Mouse (Mus musculus) retina, embryonic 14.5 days (tissue): ENCODE measurements around the gene Slc16a14.
"Not testable (repeated sequence)": the region's sequence is repeated elsewhere in the genome, so short reads cannot be mapped to it uniquely, and the experiment has no call there.

Source experiments
- DNase-seq: peaks from one replicate; pipeline ENCODE4 v3.0.0-alpha.2; 2015; ENCODE audit warnings: low spot score

The Slc16a14 gene

DNA sequence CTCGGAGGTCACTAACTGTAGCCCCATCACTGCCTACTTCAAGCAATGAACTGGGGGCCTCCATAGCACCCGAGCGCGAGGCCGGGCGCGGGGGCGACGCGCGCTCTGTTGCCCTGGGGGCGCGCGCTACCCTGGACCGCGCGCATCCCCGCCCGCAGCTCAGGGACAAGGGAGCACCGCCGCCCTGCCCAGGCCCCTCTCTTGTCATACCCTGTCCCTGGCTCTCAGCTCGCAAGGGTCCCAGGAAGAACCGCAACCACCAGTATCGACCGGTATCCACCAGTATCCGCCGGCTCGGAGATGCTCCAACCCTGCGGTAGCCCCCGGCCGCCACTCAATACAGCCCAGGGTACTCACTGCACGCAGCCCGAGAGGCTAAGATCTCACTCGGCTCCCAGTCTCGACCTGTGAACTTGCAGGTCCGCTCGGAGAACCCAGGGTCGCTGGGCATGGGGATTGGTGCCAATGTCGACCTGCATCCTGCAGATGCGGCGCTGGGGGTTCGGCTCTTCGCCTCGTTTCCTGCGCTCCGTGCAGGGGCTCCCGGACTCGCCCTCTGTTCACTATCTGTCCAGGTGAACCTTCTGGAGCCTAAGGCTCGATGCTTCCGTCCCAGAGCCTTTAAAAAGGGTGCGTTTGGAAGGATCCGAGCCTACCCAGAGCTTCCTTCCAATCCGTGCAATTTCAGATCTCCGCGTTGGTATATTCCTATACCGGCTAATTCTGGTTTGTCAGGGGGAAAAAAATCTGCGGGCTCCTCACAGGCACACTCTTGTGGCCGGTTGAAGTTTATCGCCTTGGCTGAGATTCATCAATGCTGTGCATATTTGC is at the start of gene Slc16a14:
TSS of gene Slc16a14 (minus strand) at position 632 of the 831 bp plus-strand sequence.
- DNase-seq, result peak; percentile 83

DNA sequence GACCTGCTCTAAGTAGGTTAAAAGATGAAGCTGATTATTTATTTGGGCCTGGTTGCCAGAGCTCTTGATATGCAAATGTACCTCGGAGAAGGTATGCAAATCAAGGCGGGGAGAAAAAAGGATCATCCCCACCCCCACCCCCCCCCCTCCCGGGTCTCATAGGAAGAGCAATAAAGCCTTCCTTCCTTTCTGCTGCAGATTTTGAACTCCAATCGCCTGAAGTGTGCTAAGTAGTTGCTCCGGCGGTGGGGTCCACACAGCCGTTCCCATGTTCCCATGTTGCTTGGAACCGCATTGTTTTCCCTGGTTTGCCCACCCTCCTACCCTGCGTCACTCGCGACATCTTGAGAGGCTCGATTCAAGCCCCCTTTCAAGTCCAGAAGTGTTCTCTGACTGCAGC is 26.8 kb upstream of the Slc16a14 start:
- DNase-seq, result peak; percentile 16

DNA sequence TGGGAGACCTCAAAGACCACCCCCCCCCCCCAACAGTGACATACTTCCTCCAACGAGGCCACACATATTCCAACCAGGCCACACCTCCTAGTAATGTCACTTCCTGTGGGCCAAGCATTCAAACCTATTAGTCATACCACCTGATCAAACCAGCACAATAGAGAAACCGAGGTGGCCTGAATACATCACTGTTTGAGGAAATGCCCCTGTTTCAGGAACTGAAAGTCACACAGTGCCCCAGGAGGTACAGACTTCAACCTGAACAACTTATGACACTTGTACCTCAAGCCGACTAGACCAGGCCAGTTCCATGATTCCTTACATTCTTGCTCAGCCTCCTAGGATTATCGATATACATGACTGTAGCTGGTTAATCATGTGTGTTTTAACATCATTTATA is 22.8 kb upstream of the Slc16a14 start:
- not testable (repeated sequence) for DNase-seq

DNA sequence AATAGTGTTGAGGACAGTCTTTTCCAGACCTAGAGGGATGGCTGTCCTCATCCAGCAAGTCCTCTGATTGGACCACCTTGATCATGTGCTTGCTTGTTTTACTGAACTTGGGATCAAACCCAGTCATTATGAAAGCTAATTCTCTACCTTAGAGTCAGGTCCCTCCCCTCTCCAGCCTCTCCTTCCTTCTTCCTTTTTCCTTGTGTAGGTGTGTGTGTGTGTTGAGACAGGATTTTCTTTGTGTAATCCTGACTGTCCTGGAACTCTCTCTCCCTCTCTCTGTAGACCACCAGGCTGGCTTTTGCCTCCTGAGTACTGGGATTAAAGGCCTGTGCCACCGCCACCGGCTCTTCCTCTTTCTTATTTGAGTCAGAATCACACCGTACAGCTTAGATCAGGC is 21.8 kb upstream of the Slc16a14 start:
- not testable (repeated sequence) for DNase-seq

DNA sequence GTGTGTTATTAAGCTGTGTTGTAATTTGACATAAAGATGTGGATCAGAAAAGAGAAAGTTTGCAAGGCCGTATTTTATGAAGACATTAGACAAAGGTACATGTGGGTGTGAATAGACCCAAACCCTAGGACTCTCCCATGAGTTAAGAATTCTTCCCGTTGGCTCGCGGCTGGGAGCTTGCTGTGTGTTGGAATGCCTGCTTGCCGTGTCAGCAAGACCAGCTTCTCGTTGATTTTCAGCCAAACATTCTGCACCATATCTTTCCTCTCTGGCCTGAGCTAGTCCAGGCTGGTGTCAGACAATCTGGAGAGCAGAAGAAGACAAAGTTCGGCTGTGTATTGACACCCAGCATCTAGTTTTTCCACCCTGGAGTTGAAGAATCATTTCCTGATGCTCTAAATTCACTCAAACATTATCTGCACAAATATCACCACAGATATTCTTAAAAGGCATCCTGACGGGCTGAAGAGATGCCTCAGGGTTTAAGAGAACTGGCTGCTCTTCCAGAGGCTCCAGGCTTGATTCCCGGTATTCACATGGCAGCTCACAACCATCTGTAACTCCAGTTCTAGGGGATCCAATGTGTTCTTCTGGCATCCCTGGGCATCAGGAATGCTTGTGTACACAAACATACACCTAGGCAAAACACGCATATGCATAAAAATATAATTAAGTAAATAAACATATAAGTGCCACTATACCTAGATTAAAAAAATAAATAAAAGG is 17.7 kb upstream of the Slc16a14 start:
- no peak for DNase-seq

DNA sequence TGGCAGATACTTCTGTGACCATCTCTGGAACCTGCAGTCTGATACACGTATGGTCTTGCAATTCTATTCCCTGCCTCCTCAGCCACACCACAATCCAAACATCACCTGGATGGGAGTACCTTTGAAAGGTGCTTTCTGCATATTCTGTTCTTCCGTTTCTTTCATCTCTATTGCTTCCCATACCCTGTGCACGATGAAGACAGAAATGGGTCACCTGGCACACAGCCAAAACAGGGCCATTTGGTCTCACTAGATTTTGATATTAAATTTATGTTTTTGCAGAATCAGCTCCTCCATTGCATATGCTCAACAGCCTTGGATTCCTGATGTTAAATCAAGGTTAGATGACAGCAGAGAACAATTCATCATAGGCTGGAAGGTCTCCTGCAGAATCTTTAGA is 16.6 kb upstream of the Slc16a14 start:
- no peak for DNase-seq

DNA sequence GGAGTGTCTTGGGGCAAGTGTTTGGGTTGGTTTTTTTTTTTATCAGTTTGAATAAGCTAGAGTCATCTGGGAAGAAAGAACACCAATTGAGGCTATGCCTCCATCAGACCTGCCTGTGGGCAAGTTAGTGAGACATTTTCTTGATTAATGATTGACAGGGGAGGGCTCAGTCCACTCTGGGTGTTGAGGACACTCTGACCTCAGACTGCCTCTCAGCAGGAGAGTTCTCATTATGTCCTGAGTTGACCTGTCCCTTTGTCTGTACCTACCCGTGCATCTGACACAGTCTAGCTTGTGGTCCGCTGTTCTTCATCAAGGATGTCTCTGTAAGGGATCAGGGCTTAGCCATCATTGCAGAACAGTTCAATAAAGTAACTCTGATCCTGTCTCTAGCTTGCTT is 12.5 kb upstream of the Slc16a14 start:
- no peak for DNase-seq

DNA sequence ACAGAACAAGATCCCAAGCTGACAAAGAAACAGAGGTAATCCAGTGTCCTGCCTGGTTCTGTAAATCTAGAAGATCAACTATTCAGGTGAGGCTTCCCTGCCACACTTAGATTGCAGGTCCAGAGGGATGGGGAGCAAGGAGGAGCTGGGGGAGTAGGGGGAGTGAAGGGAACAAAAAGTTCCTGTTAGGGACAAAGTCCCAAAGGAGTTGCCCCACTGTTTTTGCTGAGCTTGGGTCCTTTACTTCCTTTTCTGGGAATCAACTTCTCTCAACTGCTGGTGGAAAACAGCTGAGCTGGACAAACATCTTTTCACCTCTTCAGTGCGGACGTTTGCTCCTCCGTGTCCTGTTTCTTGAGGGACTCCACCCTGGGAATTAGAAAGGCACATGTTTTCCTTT is 11.0 kb upstream of the Slc16a14 start:
- DNase-seq, result no peak

DNA sequence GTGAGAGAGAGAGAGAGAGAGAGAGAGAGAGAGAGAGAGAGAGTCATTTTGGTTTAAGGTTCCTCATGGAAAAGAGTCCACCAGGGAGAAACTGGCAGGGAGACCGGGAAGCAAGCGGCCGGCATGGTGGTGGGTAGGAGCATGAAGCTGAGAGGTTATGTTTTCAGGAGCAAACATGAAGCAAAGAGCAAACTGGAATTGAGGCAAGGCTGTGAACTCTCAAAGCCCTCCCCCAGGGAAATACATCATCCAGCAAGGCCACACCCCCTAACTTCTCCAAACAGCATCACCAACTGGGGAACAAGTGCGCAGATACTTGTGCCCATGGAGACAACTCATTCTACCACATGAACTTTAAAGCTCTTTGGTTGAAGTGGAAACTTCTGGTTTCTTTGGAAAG is 8.6 kb upstream of the Slc16a14 start:
- no peak for DNase-seq

DNA sequence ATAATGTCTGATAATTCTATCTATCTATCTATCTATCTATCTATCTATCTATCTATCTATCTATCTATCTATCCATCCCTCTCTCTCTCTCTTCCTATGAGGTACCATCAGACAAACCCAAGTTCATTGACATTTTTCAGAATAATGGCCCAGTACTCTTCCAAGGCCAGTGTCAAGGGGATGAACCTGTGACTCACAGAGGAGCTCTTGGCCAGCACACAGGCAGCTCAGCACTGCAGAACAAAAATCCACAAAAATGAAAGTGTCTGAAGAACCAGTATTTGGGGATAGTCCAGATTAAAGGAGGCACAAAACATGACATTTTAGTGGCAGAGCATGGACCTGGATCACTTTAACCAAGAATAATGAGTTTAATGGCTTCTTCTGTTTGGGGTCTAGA is 7.7 kb upstream of the Slc16a14 start:
- no peak for DNase-seq

DNA sequence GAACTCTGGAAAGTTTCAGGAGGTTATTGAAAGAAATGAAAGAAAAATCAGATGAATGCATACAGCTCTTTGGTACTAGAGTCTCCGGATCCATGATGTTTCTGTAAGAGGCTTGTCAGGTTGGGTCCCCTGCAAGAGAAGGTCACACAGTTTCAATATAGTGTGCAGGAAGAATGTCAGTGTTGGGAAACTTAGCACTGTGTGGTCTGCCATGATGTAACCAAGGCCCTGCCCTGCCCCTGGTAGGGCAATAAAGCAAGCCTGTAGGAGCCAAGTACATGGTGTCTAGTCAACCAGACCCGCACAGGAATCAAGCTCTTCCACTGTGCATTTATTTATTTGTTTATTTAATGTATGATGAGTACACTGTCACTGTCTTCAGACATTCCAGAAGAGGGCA is 5.4 kb upstream of the Slc16a14 start:
- DNase-seq, result no peak

DNA sequence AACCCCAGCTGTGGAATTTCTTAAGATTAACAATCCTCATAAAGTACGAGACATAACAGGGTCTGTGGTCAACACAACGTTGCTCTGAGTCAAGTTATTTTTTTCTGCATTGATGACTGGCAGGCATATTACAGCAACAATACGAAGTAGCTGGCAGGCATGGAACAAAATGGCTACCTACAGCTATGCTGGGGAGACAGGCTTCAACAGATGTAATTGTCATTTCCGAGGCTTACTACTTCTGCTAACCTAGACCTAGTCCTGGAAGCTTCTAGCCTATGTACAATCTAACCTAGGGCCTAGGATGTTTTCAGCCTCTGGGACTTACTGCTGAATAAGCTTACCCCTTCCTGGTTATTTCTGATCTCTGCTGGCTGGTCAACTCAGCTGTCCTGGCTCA is 4.5 kb upstream of the Slc16a14 start:
- DNase-seq, result no peak

DNA sequence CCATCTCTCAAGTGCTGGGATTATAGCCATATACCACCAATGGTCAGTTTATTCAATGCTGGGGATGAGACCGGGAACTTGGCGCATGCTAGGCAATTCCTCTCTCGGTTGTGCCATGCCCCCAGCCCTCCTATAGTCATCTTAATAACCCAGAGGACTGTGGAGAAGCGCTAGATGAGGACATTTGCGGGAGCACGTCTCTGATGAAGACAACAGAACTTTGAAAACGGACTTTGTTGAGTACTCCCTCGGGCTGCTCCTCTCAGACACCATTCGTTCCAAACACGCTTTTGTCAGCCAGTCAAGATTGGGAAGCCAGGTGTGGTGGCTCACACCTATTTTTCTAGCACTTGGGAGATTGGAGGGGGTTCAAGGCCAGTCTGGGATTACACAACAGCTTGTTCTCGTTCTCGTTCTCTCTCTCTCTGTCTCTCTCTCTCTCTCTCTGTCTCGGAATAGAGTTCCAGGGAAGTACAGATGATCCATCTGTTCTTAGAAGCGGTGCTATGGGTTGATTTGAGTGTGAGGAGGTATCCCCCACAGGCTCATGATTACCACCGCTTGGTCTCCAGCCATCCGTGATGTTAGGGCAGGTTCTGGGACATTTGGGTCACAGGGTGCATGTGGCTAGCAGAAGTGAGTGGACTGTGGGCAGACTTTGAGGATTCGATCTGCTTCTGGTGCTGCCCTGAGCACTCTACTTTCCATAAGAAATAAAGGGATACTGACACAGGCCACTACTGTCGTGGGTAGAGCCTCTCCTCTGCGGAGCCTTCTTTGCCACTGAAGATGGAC is 2.0 kb upstream of the Slc16a14 start:
- no peak for DNase-seq

DNA sequence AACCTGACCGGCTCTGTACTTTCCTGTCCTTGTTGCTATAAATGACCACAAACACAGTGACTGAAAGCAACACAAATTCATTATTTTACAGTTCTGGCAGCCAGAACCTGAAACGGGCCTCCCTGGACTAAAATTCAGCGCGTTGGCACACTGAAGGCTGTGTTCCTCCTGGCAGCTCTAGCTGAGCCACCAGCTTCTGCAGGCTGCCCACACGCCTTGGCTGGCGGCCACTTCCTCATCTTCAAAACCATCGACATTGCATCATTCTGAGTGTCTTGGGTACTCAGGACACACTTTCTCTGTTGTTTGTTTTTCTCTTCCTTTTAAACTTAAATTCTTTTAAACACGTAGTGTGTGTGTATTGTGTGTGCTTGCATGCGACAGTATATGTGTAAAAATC is 734 bp upstream of the Slc16a14 start:
- no peak for DNase-seq

DNA sequence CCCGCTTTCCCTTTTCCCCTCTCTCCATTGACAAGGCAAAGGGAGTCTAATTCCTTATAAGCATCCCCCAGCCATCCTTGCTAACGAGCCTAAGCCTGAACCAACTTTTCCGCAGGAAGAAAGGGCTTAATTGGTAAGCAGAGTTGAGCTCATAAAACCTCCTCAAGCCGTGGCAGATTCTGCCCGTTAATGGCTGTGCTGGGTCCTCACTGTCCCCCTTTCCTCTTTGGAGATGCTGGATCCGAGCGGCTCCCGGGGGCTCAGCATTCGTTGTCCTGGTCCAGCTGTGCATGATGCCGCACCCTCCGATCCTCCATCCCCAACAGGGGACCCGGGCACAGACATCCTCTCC is 807 bp downstream of the Slc16a14 start:
- DNase-seq, result no peak

DNA sequence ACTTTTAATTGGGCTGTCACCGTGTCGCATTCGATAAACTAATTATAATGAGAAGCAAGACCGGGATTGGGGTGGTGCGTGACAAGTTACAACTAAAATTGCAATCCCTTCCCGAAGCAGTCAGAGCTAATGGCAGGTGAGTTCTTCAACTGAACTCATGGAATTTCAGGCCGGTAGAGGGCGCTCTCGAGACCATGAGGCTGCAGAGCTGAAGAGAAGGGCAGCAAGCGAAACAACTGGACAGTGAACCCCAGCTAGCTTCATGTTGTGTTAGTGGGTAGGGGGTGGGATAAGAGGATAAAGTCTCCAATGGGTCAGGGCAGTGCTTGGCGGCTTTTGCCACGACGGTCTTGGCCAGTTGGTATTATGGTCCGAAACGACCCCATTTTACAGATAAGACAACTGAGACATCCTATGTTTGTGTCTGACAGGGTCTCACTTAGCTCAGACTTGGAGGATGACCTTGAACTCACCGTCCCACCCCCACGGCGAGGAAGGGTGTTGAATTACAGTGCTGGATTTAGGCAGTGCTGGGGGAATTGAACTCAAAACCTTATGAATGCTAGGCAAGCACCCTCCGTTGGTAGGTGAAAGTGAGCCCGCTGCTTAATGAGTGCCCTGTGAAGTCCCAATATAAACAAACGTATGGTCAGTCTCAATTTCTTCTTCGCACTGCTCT is 1.3 kb downstream of the Slc16a14 start:
- DNase-seq, result peak; percentile 87

DNA sequence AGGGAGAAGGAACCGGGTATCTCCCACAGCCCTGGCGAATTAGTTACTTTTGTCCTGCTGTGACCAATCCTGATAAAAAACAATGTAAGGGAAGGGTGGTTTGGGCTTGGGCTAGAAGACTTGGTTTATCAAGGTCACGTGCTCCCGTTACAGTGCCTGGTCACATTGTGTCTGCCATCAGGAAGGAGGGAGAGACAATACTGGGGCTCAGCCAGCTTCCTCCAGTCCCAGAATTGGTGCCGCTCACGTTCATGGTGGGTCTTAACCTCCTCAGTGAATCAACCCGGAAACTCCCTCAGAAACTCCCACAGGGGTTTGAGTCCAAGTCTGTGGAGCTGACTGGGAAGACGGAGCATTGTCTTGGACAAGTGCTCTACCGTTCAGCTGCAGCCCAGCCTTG is 9.3 kb downstream of the Slc16a14 start:
- DNase-seq, result no peak

DNA sequence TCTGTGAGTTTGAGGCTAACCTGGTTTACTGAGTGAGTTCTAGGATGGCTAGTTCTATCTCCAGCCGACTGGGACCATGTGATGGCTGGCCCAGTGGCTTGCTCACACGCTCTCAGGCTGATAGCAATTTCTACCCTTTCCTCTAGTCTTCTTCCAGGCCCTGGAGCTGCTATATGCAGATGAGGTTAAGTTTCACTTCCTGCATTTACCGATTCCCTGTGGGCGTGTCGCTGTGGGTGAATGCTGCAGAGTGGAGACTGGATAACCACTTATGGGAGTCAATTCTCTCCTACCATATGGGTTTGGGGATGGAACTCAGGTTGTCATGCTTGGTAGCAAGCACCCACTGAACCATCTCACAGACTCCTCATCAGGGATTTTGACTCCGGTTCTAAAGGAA is 10.8 kb downstream of the Slc16a14 start:
- DNase-seq, result no peak

DNA sequence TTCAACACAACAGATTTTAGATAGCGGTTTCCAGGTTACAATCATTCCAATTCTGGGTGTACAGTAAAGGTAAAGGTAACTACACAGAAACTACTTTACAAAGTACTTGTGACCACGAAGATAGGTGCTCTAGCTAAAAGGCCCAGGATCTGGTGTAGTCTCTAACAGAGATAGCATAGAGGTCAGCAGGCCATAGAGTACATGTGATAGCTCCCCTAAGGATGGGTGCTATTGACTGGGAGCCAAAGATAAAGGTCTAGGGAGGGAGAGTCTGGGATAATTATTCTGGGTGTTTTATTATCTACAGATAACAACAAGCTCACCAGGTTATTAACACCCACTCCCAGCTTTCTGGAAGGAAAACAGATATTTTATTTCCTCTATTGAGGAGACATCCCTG is 11.5 kb downstream of the Slc16a14 start:
- no peak for DNase-seq

DNA sequence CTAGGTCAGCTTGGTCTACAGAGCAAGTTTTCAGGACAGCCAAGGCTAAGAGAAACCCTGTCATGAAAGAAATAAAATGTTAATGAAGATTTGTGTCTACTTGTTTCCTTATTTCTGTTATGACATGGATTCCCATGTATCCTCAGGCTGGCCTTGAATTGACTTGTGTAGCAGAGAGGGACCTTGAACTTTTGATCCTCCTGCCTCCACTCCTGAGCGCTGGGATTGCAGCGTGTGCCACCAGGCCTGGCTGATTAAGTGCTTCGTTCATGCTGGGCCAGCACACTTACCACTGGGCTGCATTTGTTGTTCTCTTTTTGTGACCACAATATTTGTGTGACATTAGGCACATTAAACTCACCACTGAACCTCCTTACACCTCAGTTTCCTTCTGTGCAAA is 16.1 kb downstream of the Slc16a14 start:
- no peak for DNase-seq

DNA sequence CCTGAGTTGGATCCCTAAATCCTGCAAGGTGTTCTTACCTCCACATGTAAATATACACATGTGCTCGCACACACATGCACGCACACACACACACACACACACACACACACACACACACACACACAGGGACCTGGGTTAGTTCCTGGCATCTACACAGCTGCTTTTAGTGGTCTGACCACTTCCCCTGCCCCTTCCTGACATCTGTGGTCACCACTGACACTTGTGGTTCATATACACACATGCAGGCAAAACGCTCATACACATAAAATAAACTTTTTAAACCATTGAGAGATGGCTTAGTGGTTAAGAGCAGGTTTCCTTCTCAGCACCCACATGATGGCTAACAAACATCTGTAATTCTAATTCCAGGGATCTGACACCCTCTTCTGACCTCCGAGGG is 19.9 kb downstream of the Slc16a14 start:
- DNase-seq, result no peak

DNA sequence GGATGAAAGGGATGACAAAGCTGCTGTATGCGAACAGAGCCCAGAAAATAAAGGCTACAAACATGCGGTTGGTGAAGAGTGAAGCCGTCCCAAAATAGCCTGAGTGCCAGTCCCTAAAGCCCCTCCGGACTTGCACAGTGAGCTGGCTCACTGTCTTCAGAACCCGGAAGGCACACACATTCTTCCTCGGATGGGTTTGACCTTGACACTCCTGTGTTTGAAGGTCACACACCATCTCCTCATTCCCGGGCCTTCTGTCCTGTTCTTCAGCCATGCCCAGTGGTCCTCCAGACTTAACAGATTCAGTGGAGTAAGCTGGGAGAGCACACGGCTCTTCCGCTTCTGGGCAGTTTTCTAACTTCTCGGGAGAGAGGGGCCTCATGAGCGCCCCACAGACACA is 22.4 kb downstream of the Slc16a14 start:
- no peak for DNase-seq
